Mouse (Mus musculus) MEL (cell line): ENCODE data around the gene Atxn2l.

ENCODE experiments used
- CHD1 ChIP-seq: IDR thresholded peaks from 2 replicates; pipeline ENCODE4 v1.6.1; 2012; ENCODE audit warnings: low read depth, mild to moderate bottlenecking, inconsistent platforms, low read length, improper control_type of control experiment
- CHD2 ChIP-seq: IDR thresholded peaks from 2 replicates; pipeline ENCODE4 v1.6.1; 2011; ENCODE audit warnings: low read length, improper control_type of control experiment
- CTCF ChIP-seq, 3 experiments: IDR thresholded peaks in 2 of 3; conservative IDR thresholded peaks in 1 of 3; 2 replicates each; pipeline ENCODE4 v1.5.1; 2011 to 2012; ENCODE audit warnings: low read length in 3 of 3, low read depth in 2 of 3, mild to moderate bottlenecking in 2 of 3, improper control_type of control experiment in 1 of 3, inconsistent platforms in 1 of 3, mixed read lengths in 1 of 3, moderate library complexity in 1 of 3; ENCODE audit not compliant: control insufficient read depth in 1 of 3, insufficient read depth in 1 of 3, poor library complexity in 1 of 3, severe bottlenecking in 1 of 3
- E2F4 ChIP-seq: IDR thresholded peaks from 2 replicates; pipeline ENCODE4 v1.6.1; 2011; ENCODE audit warnings: low read depth, low read length, improper control_type of control experiment, borderline replicate concordance
- EP300 ChIP-seq, 2 experiments: IDR thresholded peaks; 2 replicates each; pipeline ENCODE4 v1.6.1; 2011; ENCODE audit warnings: improper control_type of control experiment in 2 of 2, low read length in 2 of 2, low read depth in 1 of 2, mild to moderate bottlenecking in 1 of 2
- MAFK ChIP-seq: IDR thresholded peaks from 2 replicates; pipeline ENCODE4 v1.6.1; 2011; ENCODE audit warnings: low read depth, mild to moderate bottlenecking, low read length, improper control_type of control experiment, borderline replicate concordance
- NELFE ChIP-seq: IDR thresholded peaks from 2 replicates; pipeline ENCODE4 v1.6.1; 2011; ENCODE audit warnings: low read depth, low read length, improper control_type of control experiment
- POLR2A ChIP-seq, 2 experiments: IDR thresholded peaks; 2 replicates each; pipeline ENCODE4 v1.6.1; 2011 to 2012; ENCODE audit warnings: low read length in 2 of 2, mild to moderate bottlenecking in 2 of 2, control low read depth in 1 of 2, improper control_type of control experiment in 1 of 2, low read depth in 1 of 2, moderate library complexity in 1 of 2; ENCODE audit not compliant: control insufficient read depth in 1 of 2, insufficient read depth in 1 of 2, poor library complexity in 1 of 2
- RAD21 ChIP-seq: IDR thresholded peaks from 2 replicates; pipeline ENCODE4 v1.6.1; 2011; ENCODE audit warnings: mild to moderate bottlenecking, low read depth, low read length, improper control_type of control experiment
- SMC3 ChIP-seq: IDR thresholded peaks from 2 replicates; pipeline ENCODE4 v1.6.1; 2011; ENCODE audit warnings: low read depth, low read length, improper control_type of control experiment
- TAL1 ChIP-seq: IDR thresholded peaks from 2 replicates; pipeline ENCODE4 v1.6.1; 2012; ENCODE audit warnings: mild to moderate bottlenecking, inconsistent platforms, low read length, moderate library complexity, mixed read lengths
- USF1 ChIP-seq: IDR thresholded peaks from 2 replicates; pipeline ENCODE4 v1.6.1; 2014; ENCODE audit warnings: low read depth, mild to moderate bottlenecking, inconsistent platforms, low read length, improper control_type of control experiment, moderate library complexity
- USF2 ChIP-seq, 2 experiments: IDR thresholded peaks; 2 replicates each; pipeline ENCODE4 v1.6.1; 2011 to 2012; ENCODE audit warnings: improper control_type of control experiment in 2 of 2, low read length in 2 of 2, borderline replicate concordance in 1 of 2, inconsistent platforms in 1 of 2, low read depth in 1 of 2, mild to moderate bottlenecking in 1 of 2; ENCODE audit not compliant: insufficient read depth in 1 of 2
- ZNF384 ChIP-seq: IDR thresholded peaks from 2 replicates; pipeline ENCODE4 v1.6.1; 2012; ENCODE audit warnings: low read depth, mild to moderate bottlenecking, inconsistent platforms, low read length, improper control_type of control experiment

- no peak for TF ChIP-seq USF1
- TF ChIP-seq MAFK = no peak
- TF ChIP-seq EP300 (IDR thresholded peaks at IDR 0.05; ENCODE audit: low read depth in 1 of 2, low read length in 2 of 2) = no peak
- no peak for TF ChIP-seq POLR2A (IDR thresholded peaks at IDR 0.05; ENCODE audit: control insufficient read depth in 1 of 2, insufficient read depth in 1 of 2, low read depth in 1 of 2, low read length in 2 of 2, poor library complexity in 1 of 2)
- TF ChIP-seq RAD21 = no peak
- TF ChIP-seq TAL1 = no peak
- TF ChIP-seq USF2 (IDR thresholded peaks at IDR 0.05; ENCODE audit: borderline replicate concordance in 1 of 2, insufficient read depth in 1 of 2, low read depth in 1 of 2, low read length in 2 of 2) = no peak
- no peak for TF ChIP-seq ZNF384
- no peak for TF ChIP-seq CTCF (IDR thresholded peaks at IDR 0.05 in 2 of 3, conservative IDR thresholded peaks at IDR 0.05 in 1 of 3; ENCODE audit: control insufficient read depth in 1 of 3, insufficient read depth in 1 of 3, low read depth in 2 of 3, low read length in 3 of 3, poor library complexity in 1 of 3, severe bottlenecking in 1 of 3)
- TF ChIP-seq CHD2 = no peak
- TF ChIP-seq CHD1 = no peak
- TF ChIP-seq SMC3 = no peak
- TF ChIP-seq E2F4 = no peak
- TF ChIP-seq NELFE = no peak
Observed at GRCm38 (mm10) chr7:126453861-126454260, 49.4 kb downstream of the Atxn2l start.
